Mouse (Mus musculus) C2C12 (cell line): ENCODE results near the gene Abhd6.

Source experiments
- CEBPB ChIP-seq: IDR thresholded peaks from one replicate; pipeline ENCODE4 v1.6.1; 2011; ENCODE audit warnings: low read depth, mild to moderate bottlenecking, control low read depth, moderate library complexity
- CTCF ChIP-seq: IDR thresholded peaks from one replicate; pipeline ENCODE4 v1.5.1; 2011; ENCODE audit not compliant: control insufficient read depth, insufficient read depth, insufficient read length
- MAX ChIP-seq: IDR thresholded peaks from one replicate; pipeline ENCODE4 v1.6.1; 2011; ENCODE audit warnings: mild to moderate bottlenecking, control low read depth
- MYOD1 ChIP-seq: IDR thresholded peaks from one replicate; pipeline ENCODE4 v1.6.1; 2011; ENCODE audit warnings: low read depth; ENCODE audit not compliant: control insufficient read depth, insufficient read length
- MYOG ChIP-seq: IDR thresholded peaks from one replicate; pipeline ENCODE4 v1.6.1; 2011; ENCODE audit not compliant: control insufficient read depth, insufficient read length; ENCODE audit errors: extremely low read depth
- USF1 ChIP-seq: IDR thresholded peaks from one replicate; pipeline ENCODE4 v1.6.1; 2011; ENCODE audit warnings: low read depth, mild to moderate bottlenecking, control low read depth, moderate library complexity

DNA sequence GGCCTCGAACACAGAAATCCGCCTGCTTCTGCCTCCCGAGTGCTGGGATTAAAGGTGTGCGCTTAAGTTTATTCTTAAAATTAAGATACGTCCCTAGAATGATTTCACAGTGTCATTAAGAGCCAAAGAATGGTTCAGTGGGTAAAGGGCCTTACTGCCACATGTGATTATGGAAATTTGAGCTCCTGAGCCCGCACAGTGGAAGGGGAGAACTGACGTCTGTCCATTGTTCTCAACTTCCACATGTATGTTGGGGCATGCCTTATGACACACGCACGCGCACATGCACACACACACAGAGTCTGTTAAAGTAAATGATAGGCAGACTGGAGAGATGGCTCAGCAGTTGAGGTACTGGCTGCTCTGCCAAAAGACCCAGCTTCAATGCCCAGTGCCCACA, 22.2 kb downstream of the Abhd6 start:
- TF ChIP-seq CTCF: no peak
- TF ChIP-seq MYOD1: no peak
- no peak for TF ChIP-seq MAX
- no peak for TF ChIP-seq USF1
- TF ChIP-seq MYOG: no peak
- TF ChIP-seq CEBPB: no peak
